Mouse (Mus musculus): Measurements from ENCODE around the gene Mmp15. TPM values are rescaled to one million over a fixed set of nuclear protein-coding genes. Genes with fewer than 3 reads are reported as not detected.

The Mmp15 gene
- polyA plus RNA-seq, 2 experiments: 0.43 to 0.64 TPM

DNA sequence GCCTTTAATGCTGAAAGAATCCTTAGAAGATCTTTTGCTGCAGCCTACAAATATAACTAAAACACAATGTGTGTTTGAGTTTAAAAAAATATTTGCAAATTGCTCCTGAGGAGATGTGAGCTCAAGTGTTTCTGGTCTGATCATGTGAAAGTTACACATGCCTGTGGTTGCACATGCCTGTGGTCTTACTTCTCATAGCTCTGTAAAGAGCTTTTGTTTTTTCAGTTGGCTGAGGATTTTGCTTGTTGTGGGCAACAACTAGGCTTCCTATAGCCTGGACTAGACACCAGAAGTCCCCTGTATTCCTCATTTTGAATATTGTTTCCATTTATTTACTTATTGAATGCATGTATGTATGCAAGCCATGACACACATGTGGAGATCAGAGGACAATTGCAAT lies 15.7 kb upstream of the Mmp15 start:
- no peak overlapping the region for H3K27ac ChIP-seq
- DNase-seq (ENCODE audit: low read depth in 3 of 3, low spot score in 3 of 3): no peak
- TF ChIP-seq EP300 (IDR thresholded peaks at IDR 0.05; ENCODE audit: low read depth) (no peak), CTCF (IDR thresholded peaks at IDR 0.05; ENCODE audit: low read depth) (no peak)
- H3K9ac ChIP-seq (replicated peaks): no peak overlapping the region
- H3K4me3 ChIP-seq (ENCODE audit: insufficient read depth in 1 of 2, low read depth in 2 of 2, low read length in 2 of 2): no peak overlapping the region
- H3K9me3 ChIP-seq (ENCODE audit: control insufficient read depth, low read length): no peaks in the 10 kb centered on the region
- H3K27me3 ChIP-seq (ENCODE audit: control insufficient read depth, insufficient read depth, low read length): no peaks in the 10 kb centered on the region
- H3K36me3 ChIP-seq (replicated peaks; ENCODE audit: control insufficient read depth, insufficient read depth, low read depth): no peaks in the 10 kb centered on the region
- H3K4me2 ChIP-seq (ENCODE audit: low read depth): no peak overlapping the region
- H3K4me1 ChIP-seq (replicated peaks; ENCODE audit: control insufficient read depth in 2 of 2, insufficient read depth in 2 of 2, low read length in 1 of 2): peaks cover 7% of the 10 kb centered on the region in 2 experiments; a peak in 3 of 4 replicates
- ATAC-seq (ENCODE audit: insufficient read depth): no peak

DNA sequence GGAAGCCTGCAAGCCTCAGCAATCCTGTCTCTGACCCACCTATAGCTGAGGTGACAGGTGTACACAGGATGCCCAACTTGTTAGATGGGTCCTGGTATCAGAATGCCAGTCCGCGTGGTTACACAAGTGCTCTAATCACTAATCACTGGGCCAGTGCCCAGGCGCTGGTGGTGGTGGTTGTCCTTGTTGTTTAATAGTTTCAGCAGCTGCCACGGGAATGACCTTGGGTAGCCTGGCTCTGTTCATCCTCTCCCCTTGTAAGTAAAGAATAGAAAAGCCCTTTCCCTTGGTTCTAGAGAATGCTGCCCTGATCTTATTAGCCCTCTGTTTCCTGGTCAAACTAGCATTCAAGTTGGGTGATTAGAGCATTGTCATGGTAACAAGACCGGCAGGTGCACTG lies 10.3 kb upstream of the Mmp15 start:
- Histone ChIP-seq H3K9ac (replicated peaks) (no peak overlapping the region), H3K4me2 (ENCODE audit: low read depth) (no peak overlapping the region), H3K4me1 (replicated peaks; ENCODE audit: control insufficient read depth in 2 of 2, insufficient read depth in 2 of 2, low read length in 1 of 2) (no peaks in the 10 kb centered on the region), H3K36me3 (replicated peaks; ENCODE audit: control insufficient read depth, insufficient read depth, low read depth) (no peaks in the 10 kb centered on the region), H3K9me3 (ENCODE audit: control insufficient read depth, low read length) (no peaks in the 10 kb centered on the region), H3K27me3 (ENCODE audit: control insufficient read depth, insufficient read depth, low read length) (no peaks in the 10 kb centered on the region), H3K4me3 (ENCODE audit: insufficient read depth in 1 of 2, low read depth in 2 of 2, low read length in 2 of 2) (no peak overlapping the region), H3K27ac (no peak overlapping the region)
- 62% methylated on average over 5 of the region's 5 CpGs for WGBS (ENCODE audit: insufficient replicate concordance)
- ATAC-seq (ENCODE audit: insufficient read depth) (no peak), DNase-seq (ENCODE audit: low read depth in 3 of 3, low spot score in 3 of 3) (no peak)
- TF ChIP-seq CTCF (IDR thresholded peaks at IDR 0.05; ENCODE audit: low read depth): no peak
- TF ChIP-seq EP300 (IDR thresholded peaks at IDR 0.05; ENCODE audit: low read depth): no peak

DNA sequence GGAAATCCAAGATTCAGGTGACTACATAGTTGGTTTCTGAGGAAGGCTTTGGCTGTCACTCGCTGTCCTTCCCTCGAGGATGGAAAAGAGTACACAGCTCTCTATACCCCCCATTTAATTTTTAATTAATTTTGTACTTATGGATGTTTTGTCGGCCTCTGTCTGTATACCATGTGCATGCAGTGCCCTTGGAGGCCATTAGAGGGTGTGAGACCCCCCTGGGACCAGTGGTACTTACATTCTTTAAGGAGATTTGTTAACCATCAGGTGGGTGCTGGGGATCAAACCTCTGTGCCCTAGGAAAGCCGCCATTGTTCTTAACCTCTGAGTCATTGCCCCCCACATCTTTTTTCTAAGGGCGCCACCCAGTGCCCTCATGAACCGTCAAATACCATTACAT lies 7.4 kb upstream of the Mmp15 start:
- 58% methylated on average over 6 of the region's 6 CpGs for WGBS (ENCODE audit: insufficient replicate concordance)
- TF ChIP-seq EP300 (IDR thresholded peaks at IDR 0.05; ENCODE audit: low read depth) (no peak), CTCF (IDR thresholded peaks at IDR 0.05; ENCODE audit: low read depth) (peak; percentile 29; the same call in 1 of the 2 replicates)
- DNase-seq (ENCODE audit: low read depth in 3 of 3, low spot score in 3 of 3) (no peak), ATAC-seq (ENCODE audit: insufficient read depth) (no peak)
- Histone ChIP-seq H3K9me3 (ENCODE audit: control insufficient read depth, low read length) (no peaks in the 10 kb centered on the region), H3K4me3 (ENCODE audit: insufficient read depth in 1 of 2, low read depth in 2 of 2, low read length in 2 of 2) (no peak overlapping the region), H3K36me3 (replicated peaks; ENCODE audit: control insufficient read depth, insufficient read depth, low read depth) (no peaks in the 10 kb centered on the region), H3K27ac (no peak overlapping the region), H3K9ac (replicated peaks) (no peak overlapping the region), H3K4me1 (replicated peaks; ENCODE audit: control insufficient read depth in 2 of 2, insufficient read depth in 2 of 2, low read length in 1 of 2) (no peaks in the 10 kb centered on the region), H3K27me3 (ENCODE audit: control insufficient read depth, insufficient read depth, low read length) (no peaks in the 10 kb centered on the region), H3K4me2 (ENCODE audit: low read depth) (no peak overlapping the region)

DNA sequence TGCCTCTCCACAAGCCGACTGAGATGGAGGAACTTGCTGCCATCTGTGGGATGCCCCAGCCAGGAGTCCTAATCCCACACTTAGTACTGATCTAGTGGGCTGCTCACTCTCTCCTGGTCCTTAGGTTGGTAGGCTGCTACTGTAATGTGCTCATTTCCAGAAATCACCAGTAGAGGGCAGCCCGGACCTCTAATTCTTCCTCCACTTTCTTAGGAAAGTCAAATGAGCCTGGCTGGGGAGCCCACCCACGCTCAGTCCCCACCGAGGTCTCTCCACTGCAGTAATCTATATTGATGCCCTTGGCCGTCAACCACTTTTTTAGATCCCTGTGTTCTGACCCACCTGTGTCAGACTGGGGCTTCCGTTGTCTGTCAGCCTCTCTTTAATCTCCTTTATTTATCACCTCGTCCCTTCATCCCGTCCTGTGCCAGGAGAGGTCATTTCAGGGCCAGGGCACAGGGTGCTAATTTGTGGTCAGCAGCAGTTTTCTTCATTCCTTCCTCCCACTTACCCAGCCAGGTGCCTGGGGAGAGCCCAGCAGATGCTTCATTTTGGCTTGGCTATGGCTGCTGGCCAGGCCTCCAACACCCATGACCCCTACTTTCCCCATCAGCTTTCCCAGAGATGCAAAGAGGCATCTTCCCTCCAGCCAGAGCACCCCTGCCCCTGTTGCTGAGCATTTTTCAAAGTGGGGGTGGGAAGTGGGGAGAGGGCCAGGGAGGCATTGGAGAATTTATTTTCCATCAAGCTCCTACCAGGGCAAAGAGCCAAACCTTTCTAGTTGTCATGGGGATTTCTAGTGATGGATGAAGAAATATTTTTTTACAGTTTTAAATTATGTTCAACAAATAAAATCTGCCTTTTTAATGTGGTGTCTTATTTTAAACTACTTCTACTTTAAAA lies 5.2 kb upstream of the Mmp15 start:
- H3K9me3 ChIP-seq (ENCODE audit: control insufficient read depth, low read length): no peaks in the 10 kb centered on the region
- 36% methylated on average over 8 of the region's 8 CpGs for WGBS (ENCODE audit: insufficient replicate concordance)
- no peaks in the 10 kb centered on the region for H3K36me3 ChIP-seq (replicated peaks; ENCODE audit: control insufficient read depth, insufficient read depth, low read depth)
- no peak overlapping the region for H3K4me2 ChIP-seq (ENCODE audit: low read depth)
- H3K4me3 ChIP-seq (ENCODE audit: insufficient read depth in 1 of 2, low read depth in 2 of 2, low read length in 2 of 2): no peak overlapping the region
- H3K4me1 ChIP-seq (replicated peaks; ENCODE audit: control insufficient read depth in 2 of 2, insufficient read depth in 2 of 2, low read length in 1 of 2): no peaks in the 10 kb centered on the region
- H3K27me3 ChIP-seq (ENCODE audit: control insufficient read depth, insufficient read depth, low read length): peaks cover 12% of the 10 kb centered on the region
- no peak for TF ChIP-seq EP300 (IDR thresholded peaks at IDR 0.05; ENCODE audit: low read depth)
- TF ChIP-seq CTCF (IDR thresholded peaks at IDR 0.05; ENCODE audit: low read depth): peak; percentile 69
- H3K27ac ChIP-seq: no peak overlapping the region
- H3K9ac ChIP-seq (replicated peaks): no peak overlapping the region
- no peak for ATAC-seq (ENCODE audit: insufficient read depth)
- DNase-seq (ENCODE audit: low read depth in 3 of 3, low spot score in 3 of 3): peak in 1 of 3 experiments; percentile 32

DNA sequence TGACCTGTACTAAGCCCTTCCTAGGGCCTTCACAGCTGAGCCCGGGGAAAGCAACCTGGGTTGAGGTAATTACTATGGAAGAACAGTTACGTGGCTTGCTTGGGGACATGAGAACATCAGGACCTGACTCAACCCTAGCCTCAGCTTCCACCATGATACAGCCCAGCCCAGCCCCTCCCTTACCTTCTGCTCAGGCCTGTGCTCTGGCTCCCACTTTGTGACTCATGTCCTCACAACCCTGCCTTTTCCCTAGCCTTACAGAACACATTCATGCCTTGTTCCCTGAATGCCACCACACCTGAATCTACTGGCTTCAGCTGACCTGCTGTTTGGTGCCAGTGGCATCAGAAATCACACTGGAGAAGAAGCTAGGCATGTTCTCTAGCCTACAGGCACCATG lies 3.7 kb upstream of the Mmp15 start:
- peaks cover 26% of the 10 kb centered on the region for H3K27me3 ChIP-seq (ENCODE audit: control insufficient read depth, insufficient read depth, low read length)
- no peak overlapping the region for H3K4me3 ChIP-seq (ENCODE audit: insufficient read depth in 1 of 2, low read depth in 2 of 2, low read length in 2 of 2)
- H3K27ac ChIP-seq: no peak overlapping the region
- no peak for ATAC-seq (ENCODE audit: insufficient read depth)
- H3K9ac ChIP-seq (replicated peaks): no peak overlapping the region
- no peaks in the 10 kb centered on the region for H3K36me3 ChIP-seq (replicated peaks; ENCODE audit: control insufficient read depth, insufficient read depth, low read depth)
- no peak for DNase-seq (ENCODE audit: low read depth in 3 of 3, low spot score in 3 of 3)
- H3K4me1 ChIP-seq (replicated peaks; ENCODE audit: control insufficient read depth in 2 of 2, insufficient read depth in 2 of 2, low read length in 1 of 2): no peaks in the 10 kb centered on the region
- no peak overlapping the region for H3K4me2 ChIP-seq (ENCODE audit: low read depth)
- no peaks in the 10 kb centered on the region for H3K9me3 ChIP-seq (ENCODE audit: control insufficient read depth, low read length)
- WGBS (ENCODE audit: insufficient replicate concordance): 56% methylated on average over 2 of the region's 2 CpGs
- TF ChIP-seq EP300 (IDR thresholded peaks at IDR 0.05; ENCODE audit: low read depth): no peak
- TF ChIP-seq CTCF (IDR thresholded peaks at IDR 0.05; ENCODE audit: low read depth): no peak
